Comparison of ENCODE assay signal across 8 mouse cellular contexts in the genomic region with DNA sequence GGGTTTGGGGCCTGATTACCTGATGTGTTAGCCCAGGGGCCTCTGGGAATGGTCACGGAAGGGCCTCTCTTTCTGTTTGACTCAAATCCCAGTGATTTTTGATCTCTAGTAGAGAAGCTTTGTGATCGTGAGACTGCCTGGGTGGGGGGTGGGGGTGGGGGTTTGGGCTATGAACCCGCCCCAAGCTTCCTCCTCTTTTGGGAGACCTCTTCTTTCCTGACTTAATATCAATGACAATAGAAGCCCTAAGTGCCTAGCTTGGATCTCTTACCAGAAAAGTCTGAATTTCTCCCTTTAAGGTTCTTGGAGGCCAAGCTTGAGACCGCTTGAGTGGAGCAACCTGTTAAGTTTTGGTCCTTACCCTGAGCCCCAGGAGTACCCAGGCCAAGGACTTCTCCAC. TPM values are rescaled to one million over a fixed set of nuclear protein-coding genes. Genes with fewer than 3 reads are reported as not detected.
DNase-seq lines count a peak whose midpoint lies in the region; ATAC-seq and TF ChIP-seq lines count a peak whose summit lies in the region.

No protein-coding gene starts in this region.

- no peak for ATAC-seq in kidney, embryonic 14.5 days (ENCODE audit: low FRiP score, low TSS enrichment)
- no peak for ATAC-seq in embryonic facial prominence, embryonic 14.5 days (ENCODE audit: low read depth)
- ATAC-seq in intestine, postnatal 0 days = no peak
- ATAC-seq in neural tube, embryonic 12.5 days (ENCODE audit: low FRiP score, low read depth) = no peak
- no peak for ATAC-seq in cerebellum, adult (ENCODE audit: insufficient number of reproducible peaks, low FRiP score, low TSS enrichment)

- H3K4me2 ChIP-seq in kidney, embryonic 14.5 days (replicated peaks; ENCODE audit: low read depth, low read length) = peak overlapping the region; percentile 99
- H3K4me2 ChIP-seq in embryonic facial prominence, embryonic 14.5 days (ENCODE audit: low read depth, low read length) = peak overlapping the region; percentile 82
- H3K4me2 ChIP-seq in intestine, postnatal 0 days (replicated peaks; ENCODE audit: low read depth) = peak overlapping the region; percentile 98
- H3K4me2 ChIP-seq in neural tube, embryonic 12.5 days (replicated peaks) = peak overlapping the region; percentile 94

- H3K4me3 ChIP-seq in kidney, embryonic 14.5 days (ENCODE audit: low read length) = peak overlapping the region; percentile 97
- H3K4me3 ChIP-seq in embryonic facial prominence, embryonic 14.5 days (ENCODE audit: low read depth, low read length) = peak overlapping the region; percentile 98
- peak overlapping the region; percentile 81 for H3K4me3 ChIP-seq in intestine, postnatal 0 days (ENCODE audit: low read depth, low read length)
- peak overlapping the region; percentile 89 for H3K4me3 ChIP-seq in neural tube, embryonic 12.5 days

- no peak overlapping the region for H3K27ac ChIP-seq in kidney, embryonic 14.5 days (ENCODE audit: low read depth, low read length)
- H3K27ac ChIP-seq in embryonic facial prominence, embryonic 14.5 days (replicated peaks; ENCODE audit: low read depth, low read length) = no peak overlapping the region
- H3K27ac ChIP-seq in intestine, postnatal 0 days (ENCODE audit: low read depth, low read length) = no peak overlapping the region
- no peak overlapping the region for H3K27ac ChIP-seq in neural tube, embryonic 12.5 days

- H3K9me3 ChIP-seq in kidney, embryonic 14.5 days (ENCODE audit: control insufficient read depth, low read length) = no peaks in the 10 kb centered on the region
- H3K9me3 ChIP-seq in embryonic facial prominence, embryonic 14.5 days (ENCODE audit: control insufficient read depth, low read length) = no peaks in the 10 kb centered on the region
- no peaks in the 10 kb centered on the region for H3K9me3 ChIP-seq in intestine, postnatal 0 days (ENCODE audit: control insufficient read depth)
- H3K9me3 ChIP-seq in neural tube, embryonic 12.5 days = no peaks in the 10 kb centered on the region

- TF ChIP-seq CTCF in intestine, postnatal 0 days (IDR thresholded peaks at IDR 0.05; ENCODE audit: low read depth) = no peak

- H3K27me3 ChIP-seq in kidney, embryonic 14.5 days (ENCODE audit: control insufficient read depth, insufficient read depth, low read length) = no peaks in the 10 kb centered on the region
- H3K27me3 ChIP-seq in embryonic facial prominence, embryonic 14.5 days (replicated peaks; ENCODE audit: control insufficient read depth, insufficient read depth, low read length) = no peaks in the 10 kb centered on the region
- H3K27me3 ChIP-seq in intestine, postnatal 0 days (replicated peaks; ENCODE audit: control insufficient read depth, insufficient read depth, low read length) = no peaks in the 10 kb centered on the region
- H3K27me3 ChIP-seq in neural tube, embryonic 12.5 days (replicated peaks) = 0 out of 2 replicates have a peak, but pooled peaks cover 5% of the 10 kb centered on the region

- H3K9ac ChIP-seq in kidney, embryonic 14.5 days (ENCODE audit: low read depth, low read length) = peak overlapping the region; percentile 96
- peak overlapping the region; percentile 57 for H3K9ac ChIP-seq in embryonic facial prominence, embryonic 14.5 days (ENCODE audit: low read depth, low read length)
- H3K9ac ChIP-seq in intestine, postnatal 0 days (ENCODE audit: low read depth, low read length) = 0 out of 2 replicates have a peak overlapping the region, but pooled peaks have one; percentile 23
- H3K9ac ChIP-seq in neural tube, embryonic 12.5 days = no peak overlapping the region

- no peaks in the 10 kb centered on the region for H3K36me3 ChIP-seq in kidney, embryonic 14.5 days (ENCODE audit: control insufficient read depth, insufficient read depth, low read length)
- no peaks in the 10 kb centered on the region for H3K36me3 ChIP-seq in embryonic facial prominence, embryonic 14.5 days (ENCODE audit: control insufficient read depth, insufficient read depth, low read length)
- H3K36me3 ChIP-seq in intestine, postnatal 0 days (ENCODE audit: control insufficient read depth, insufficient read depth) = no peaks in the 10 kb centered on the region
- H3K36me3 ChIP-seq in neural tube, embryonic 12.5 days = no peaks in the 10 kb centered on the region

- 28% methylated on average over 4 of the region's 4 CpGs for WGBS in kidney, embryonic 14.5 days
- 18% methylated on average over 4 of the region's 4 CpGs for WGBS in embryonic facial prominence, embryonic 14.5 days
- 32% methylated on average over 4 of the region's 4 CpGs for WGBS in intestine, postnatal 0 days
- WGBS in neural tube, embryonic 12.5 days = 23% methylated on average over 4 of the region's 4 CpGs

- no peak for DNase-seq in kidney, postnatal 4 days
- no peak for DNase-seq in embryonic facial prominence, embryonic 14.5 days (ENCODE audit: low spot score)
- no peak for DNase-seq in cerebellum, postnatal 14 days
- no peak for DNase-seq in cerebellum, postnatal 10 days

- H3K4me1 ChIP-seq in kidney, embryonic 14.5 days (ENCODE audit: control insufficient read depth, insufficient read depth, low read length) = 0 out of 2 replicates have a peak, but pooled peaks cover 16% of the 10 kb centered on the region
- peaks cover 14% of the 10 kb centered on the region for H3K4me1 ChIP-seq in embryonic facial prominence, embryonic 14.5 days (ENCODE audit: control insufficient read depth, insufficient read depth, low read length)
- H3K4me1 ChIP-seq in intestine, postnatal 0 days (replicated peaks; ENCODE audit: control insufficient read depth, insufficient read depth, low read length) = peaks cover 5% of the 10 kb centered on the region; the same call in 1 of the 2 replicates
- peaks cover 22% of the 10 kb centered on the region for H3K4me1 ChIP-seq in neural tube, embryonic 12.5 days

RNA-seq across cellular contexts. Expression of a gene that starts 0.8 kb away (rescaled TPM):
- 5.5 and 7.2 TPM in 2 replicates for polyA plus RNA-seq in kidney, embryonic 14.5 days (2014; fragmentation: Nextera tagmentation; extraction: Ambion mirVana)
- polyA plus RNA-seq in embryonic facial prominence, embryonic 14.5 days (2014; fragmentation: Nextera tagmentation; extraction: Ambion mirVana) = 3.4 TPM in 2 replicates
- 1.6 and 2.2 TPM in 2 replicates for polyA plus RNA-seq in intestine, postnatal 0 days (2015; fragmentation: Nextera tagmentation; extraction: Ambion mirVana)
- 5.7 and 5.8 TPM in 2 replicates for polyA plus RNA-seq in neural tube, embryonic 12.5 days (2016; fragmentation: Nextera tagmentation; extraction: Ambion mirVana)

RNA-seq across cellular contexts. Expression of a gene that starts 58.9 kb away (rescaled TPM):
- 92.3 and 96.0 TPM in 2 replicates for polyA plus RNA-seq in kidney, embryonic 14.5 days (2014; fragmentation: Nextera tagmentation; extraction: Ambion mirVana)
- polyA plus RNA-seq in embryonic facial prominence, embryonic 14.5 days (2014; fragmentation: Nextera tagmentation; extraction: Ambion mirVana) = 70.2 and 77.1 TPM in 2 replicates
- 70.9 and 71.4 TPM in 2 replicates for polyA plus RNA-seq in intestine, postnatal 0 days (2015; fragmentation: Nextera tagmentation; extraction: Ambion mirVana)
- 129 and 135 TPM in 2 replicates for polyA plus RNA-seq in neural tube, embryonic 12.5 days (2016; fragmentation: Nextera tagmentation; extraction: Ambion mirVana)

RNA-seq across cellular contexts. Expression of a gene that starts 59.2 kb away (rescaled TPM):
- 21.4 and 30.6 TPM in 2 replicates for polyA plus RNA-seq in kidney, embryonic 14.5 days (2014; fragmentation: Nextera tagmentation; extraction: Ambion mirVana)
- polyA plus RNA-seq in embryonic facial prominence, embryonic 14.5 days (2014; fragmentation: Nextera tagmentation; extraction: Ambion mirVana) = 43.5 and 46.9 TPM in 2 replicates
- 46.1 and 46.4 TPM in 2 replicates for polyA plus RNA-seq in intestine, postnatal 0 days (2015; fragmentation: Nextera tagmentation; extraction: Ambion mirVana)
- 26.0 and 27.7 TPM in 2 replicates for polyA plus RNA-seq in neural tube, embryonic 12.5 days (2016; fragmentation: Nextera tagmentation; extraction: Ambion mirVana)
